Mouse (Mus musculus) cerebellum, adult 2 months (tissue): ENCODE results near the gene Tmcc3. TPM values are rescaled to one million over a fixed set of nuclear protein-coding genes. Genes with fewer than 3 reads are reported as not detected.

Experiments used
- DNase-seq, 2 experiments: peaks; one replicate each; pipeline ENCODE4 v3.0.0; 2021
- H3K27ac ChIP-seq: fragments of 200-500 bp; 2 replicates; pipeline ENCODE4 v1.5.1; 2012; ENCODE audit warnings: low read length, control low read depth, inconsistent platforms; ENCODE audit not compliant: insufficient read depth
- H3K27me3 ChIP-seq: fragments of 200-500 bp; 2 replicates; pipeline ENCODE4 v1.6.1; 2012; ENCODE audit warnings: inconsistent platforms, mild to moderate bottlenecking, low read length, moderate library complexity; ENCODE audit not compliant: control insufficient read depth, insufficient read depth
- H3K4me1 ChIP-seq: fragments of 200-500 bp; 2 replicates; pipeline ENCODE4 v1.6.1; 2011; ENCODE audit warnings: low read length; ENCODE audit not compliant: control insufficient read depth, insufficient read depth
- H3K4me3 ChIP-seq: fragments of 200-500 bp; replicated peaks from 2 replicates; pipeline ENCODE3; 2011; ENCODE audit warnings: mild to moderate bottlenecking, low read depth, low read length, control low read depth; ENCODE audit not compliant: insufficient read depth
- CTCF ChIP-seq: fragments of 200-500 bp; IDR thresholded peaks from 2 replicates; pipeline ENCODE4 v1.5.1; 2011; ENCODE audit warnings: low read depth, mild to moderate bottlenecking, control low read depth, low read length, moderate library complexity, borderline replicate concordance; ENCODE audit not compliant: insufficient read depth
- POLR2A ChIP-seq: fragments of 200-500 bp; IDR thresholded peaks from 2 replicates; pipeline ENCODE4 v1.6.1; 2011; ENCODE audit warnings: low read length, control low read depth, borderline replicate concordance; ENCODE audit not compliant: insufficient read depth
- WGBS: fragments of 180-500 bp; shearing (Covaris S2); methylation state at CpG from one replicate; pipeline ENCODE4 v1.1.7; 2018; 5-methylcytosine and 5-hydroxymethylcytosine counted together
- polyA plus RNA-seq: library from polyadenylated mRNA; depleted of rRNA; stranded (reverse); fragments of >200 nt; gene quantifications from 2 replicates; pipeline ENCODE4 v1.2.3, GENCODE M21; 2012

The Tmcc3 gene
- polyA plus RNA-seq, 1 experiment: 40.1 TPM

DNA sequence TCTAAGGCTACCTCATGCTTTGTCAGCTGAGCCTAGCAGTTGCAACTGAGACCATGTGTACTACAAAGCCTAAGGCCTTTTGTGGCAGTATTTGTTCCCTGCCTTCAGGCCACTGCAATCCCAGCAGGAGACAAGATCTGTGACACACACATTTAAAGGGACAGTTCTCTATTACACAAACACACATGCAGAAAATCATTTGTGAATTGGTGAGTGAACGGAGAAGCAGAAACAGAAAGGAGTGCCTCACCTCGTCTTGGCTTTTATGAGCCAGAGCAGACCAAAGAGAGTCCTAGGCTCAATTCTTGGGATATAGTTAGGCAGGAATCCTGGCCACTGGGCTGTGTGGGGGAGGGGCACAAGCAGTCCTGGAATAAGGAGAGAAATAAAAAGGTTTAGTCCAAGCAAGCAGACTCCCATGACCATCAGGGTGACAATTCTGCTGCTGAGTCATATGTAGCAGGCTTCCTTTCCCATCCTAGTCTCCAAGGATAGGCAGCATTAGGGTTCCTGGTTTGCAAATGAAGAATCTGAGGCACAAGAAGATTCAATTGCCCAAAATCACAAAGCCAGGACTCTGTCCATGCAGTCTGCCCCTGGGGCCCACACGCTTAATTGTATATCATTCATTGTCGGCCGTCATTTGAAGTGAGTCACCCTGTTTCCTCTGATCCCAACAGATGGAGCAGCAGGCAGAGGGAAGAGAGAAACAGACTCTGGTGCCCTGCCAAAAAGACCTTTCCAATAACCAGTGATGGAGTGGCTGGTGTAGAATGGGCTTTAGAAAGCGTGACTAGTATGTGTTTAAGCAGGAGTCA, 16.6 kb upstream of the Tmcc3 start:
- peak overlapping the region; percentile 34; the same call in 1 of the 2 replicates for H3K27ac ChIP-seq
- peaks cover 7% of the 10 kb centered on the region; the same call in 1 of the 2 replicates for H3K4me1 ChIP-seq
- WGBS: 23% methylated on average over 6 of the region's 6 CpGs
- no peak overlapping the region for H3K4me3 ChIP-seq
- H3K27me3 ChIP-seq: no peaks in the 10 kb centered on the region
- peak; percentile 62 to 85 for DNase-seq
- no peak for TF ChIP-seq POLR2A
- no peak for TF ChIP-seq CTCF

DNA sequence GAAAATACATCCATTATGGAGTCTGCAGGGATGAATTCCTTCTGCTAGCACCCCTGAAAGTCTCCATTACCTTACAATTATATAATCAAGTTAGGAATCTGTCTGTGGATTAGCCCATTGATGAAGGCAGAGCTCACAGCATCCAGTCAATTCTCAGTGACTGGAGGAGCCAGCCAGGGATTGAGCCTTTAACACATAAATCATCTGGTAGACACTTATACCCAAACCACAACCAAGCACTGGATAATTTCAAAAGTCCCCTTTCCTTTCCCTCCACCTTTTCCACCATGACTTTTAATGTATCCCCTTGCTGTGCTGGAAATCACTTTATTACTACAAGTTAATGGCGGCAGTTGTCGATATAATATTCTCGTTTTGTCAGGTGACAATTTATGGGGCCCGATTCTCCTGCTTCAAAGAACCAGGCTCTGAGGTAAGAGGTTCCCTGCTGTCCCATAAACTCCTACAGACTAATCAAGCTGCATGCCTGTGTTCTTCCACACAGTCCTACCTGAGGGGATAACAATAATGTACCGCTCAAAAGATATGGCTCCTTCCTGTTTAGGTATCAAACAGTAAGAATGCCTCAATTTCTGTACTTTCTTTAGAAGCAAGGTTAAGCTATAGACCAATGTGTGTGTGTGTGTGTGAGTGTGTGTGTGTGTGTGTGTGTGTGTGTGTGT, 15.7 kb upstream of the Tmcc3 start:
- no peak for DNase-seq
- no peaks in the 10 kb centered on the region for H3K27me3 ChIP-seq
- H3K27ac ChIP-seq: no peak overlapping the region
- H3K4me1 ChIP-seq: peaks cover 7% of the 10 kb centered on the region; the same call in 1 of the 2 replicates
- H3K4me3 ChIP-seq: no peak overlapping the region
- WGBS: 97% methylated on average over 5 of the region's 5 CpGs
- TF ChIP-seq POLR2A (no peak), CTCF (no peak)

DNA sequence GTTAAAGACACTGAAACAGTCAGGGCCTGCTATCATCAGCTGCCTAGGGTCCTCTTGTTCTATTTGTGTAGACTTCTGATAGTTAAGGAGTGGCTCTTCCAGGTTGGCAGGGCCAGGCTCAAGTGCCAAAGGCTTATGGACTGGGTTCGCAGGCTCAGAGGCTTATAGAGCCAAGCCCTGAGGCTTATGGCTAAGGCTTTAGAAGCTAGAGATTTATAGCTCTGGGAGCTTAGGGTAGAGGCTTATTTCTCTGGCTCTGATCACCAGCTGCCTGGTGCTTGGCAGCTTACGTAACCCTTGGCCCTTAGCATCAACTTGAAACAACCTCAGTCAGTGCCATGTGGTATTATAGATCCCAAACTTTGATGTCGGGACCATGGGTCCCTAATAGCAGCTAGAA, 13.3 kb upstream of the Tmcc3 start, which contains the start of gene Gm4792:
TSS of gene Gm4792 (minus strand) at position 233 of the 400 bp plus-strand sequence.
- WGBS: 72% methylated on average over 3 of the region's 3 CpGs
- TF ChIP-seq CTCF (no peak), POLR2A (no peak)
- Histone ChIP-seq H3K4me1 (peaks cover 7% of the 10 kb centered on the region; the same call in 1 of the 2 replicates), H3K27ac (no peak within 1 kb of the TSS), H3K4me3 (no peak within 1 kb of the TSS), H3K27me3 (no peaks in the 10 kb centered on the region)
- DNase-seq: no peak

DNA sequence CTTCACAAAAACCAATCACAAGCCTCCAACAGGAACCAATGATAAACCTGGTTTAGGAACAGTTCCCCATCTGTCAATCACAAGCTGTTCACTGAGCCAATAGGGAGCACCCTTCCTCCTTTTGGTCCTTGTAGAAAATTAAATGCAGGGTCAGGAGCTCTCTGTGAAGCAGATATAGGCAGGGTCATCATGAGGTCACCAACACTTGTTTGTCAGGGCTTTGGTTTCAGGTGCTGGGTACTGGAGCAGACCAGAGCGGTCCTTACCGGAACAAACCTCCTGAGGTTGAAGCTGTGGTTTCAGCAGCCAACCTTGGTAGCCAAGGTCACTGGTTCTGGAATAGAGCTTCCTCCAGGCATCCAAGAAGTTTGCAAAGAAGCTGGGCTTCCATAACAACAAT, 12.4 kb upstream of the Tmcc3 start:
- H3K4me1 ChIP-seq: peaks cover 7% of the 10 kb centered on the region; the same call in 1 of the 2 replicates
- H3K4me3 ChIP-seq: no peak overlapping the region
- no peak for DNase-seq
- TF ChIP-seq CTCF: no peak
- TF ChIP-seq POLR2A: no peak
- no peak overlapping the region for H3K27ac ChIP-seq
- H3K27me3 ChIP-seq: no peaks in the 10 kb centered on the region
- WGBS: 94% methylated on average over 2 of the region's 2 CpGs

DNA sequence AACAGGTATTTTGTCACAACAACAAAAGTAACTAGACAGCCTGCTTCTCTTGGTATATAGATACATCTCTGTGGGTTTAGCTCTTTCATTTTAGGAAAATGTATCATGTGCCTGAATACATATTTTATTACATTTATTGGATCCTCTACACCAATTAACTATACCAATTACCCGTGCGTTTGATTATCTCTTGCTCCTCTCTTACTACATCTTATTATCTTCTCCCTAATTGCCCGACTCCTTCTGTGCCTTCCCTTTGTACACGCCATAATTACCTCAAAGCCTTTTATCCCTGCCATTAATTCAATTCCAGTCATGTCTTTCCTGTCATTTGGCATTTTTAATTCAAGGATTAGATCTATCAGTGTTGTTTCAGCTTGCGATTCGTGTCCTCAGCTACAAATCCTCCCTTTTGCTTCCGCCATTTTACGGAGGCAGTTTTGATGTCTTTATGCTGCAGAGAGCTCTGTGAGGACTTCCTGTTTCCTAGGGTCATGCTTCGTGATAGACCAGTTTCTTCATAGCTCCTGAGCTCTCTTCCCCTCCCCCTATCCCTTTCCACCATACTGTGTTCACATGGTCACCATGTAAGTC, 7.6 kb upstream of the Tmcc3 start:
- TF ChIP-seq POLR2A (no peak), CTCF (no peak)
- Histone ChIP-seq H3K27me3 (no peaks in the 10 kb centered on the region), H3K27ac (no peak overlapping the region), H3K4me3 (no peak overlapping the region), H3K4me1 (no peaks in the 10 kb centered on the region)
- DNase-seq: no peak
- 91% methylated on average over 9 of the region's 9 CpGs for WGBS

DNA sequence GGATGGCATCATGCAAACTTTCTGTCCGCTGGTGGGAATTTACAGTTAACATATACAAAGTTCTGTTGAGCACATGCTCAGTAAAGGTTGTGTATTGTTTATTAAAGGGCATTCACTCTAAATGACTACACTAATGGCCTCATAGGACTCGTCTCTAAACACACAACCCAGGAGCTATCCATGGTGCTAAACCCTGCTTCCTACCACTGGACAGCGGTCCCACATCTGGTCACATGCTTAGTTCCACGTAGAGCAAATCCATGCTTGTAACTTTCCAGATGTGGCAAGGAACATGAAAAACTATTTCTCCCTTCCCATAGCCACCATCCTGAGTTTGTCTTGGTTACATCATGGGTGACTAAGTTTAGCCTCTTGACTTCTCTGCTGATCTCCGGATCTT, 6.2 kb upstream of the Tmcc3 start:
- Histone ChIP-seq H3K27ac (no peak overlapping the region), H3K4me1 (no peaks in the 10 kb centered on the region), H3K4me3 (no peak overlapping the region), H3K27me3 (no peaks in the 10 kb centered on the region)
- no peak for DNase-seq
- TF ChIP-seq CTCF: no peak
- no peak for TF ChIP-seq POLR2A
- WGBS: 73% methylated on average over 5 of the region's 5 CpGs

DNA sequence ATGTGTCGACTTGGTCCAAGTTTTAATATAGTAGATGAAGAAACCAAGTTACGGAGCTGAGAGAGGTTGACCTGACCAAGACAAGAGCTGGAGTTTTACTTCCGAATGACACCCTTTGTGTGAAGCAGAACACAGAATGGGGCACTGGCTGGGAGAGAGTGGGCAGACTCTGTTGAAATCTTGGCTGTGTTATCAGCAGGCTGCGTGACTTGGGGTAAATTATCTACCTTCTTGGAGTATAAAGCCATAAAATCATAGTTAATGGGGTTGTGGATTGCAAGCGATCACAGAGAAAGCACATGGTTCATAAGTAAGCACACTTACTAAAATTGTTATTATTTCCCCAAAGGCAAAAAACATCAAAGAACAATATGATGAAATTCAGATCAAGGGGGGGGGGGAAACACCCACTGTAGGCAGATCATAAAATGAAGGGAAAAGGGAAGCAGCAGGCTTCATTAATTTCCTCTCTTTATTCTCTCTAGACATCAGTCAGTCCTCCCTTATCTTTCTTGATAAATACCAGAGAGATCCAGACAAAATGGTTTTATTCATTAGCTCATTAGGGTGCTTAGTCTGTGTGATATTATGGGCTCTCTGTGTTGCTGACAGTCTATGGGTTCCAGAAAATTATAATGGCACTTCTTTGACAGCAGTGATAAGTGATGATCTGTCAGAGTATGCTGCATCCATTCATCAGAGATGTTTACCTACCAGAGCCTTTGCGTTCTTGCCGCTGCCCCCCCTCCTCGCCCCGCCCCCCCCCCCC, 1.1 kb upstream of the Tmcc3 start:
- Histone ChIP-seq H3K27me3 (no peaks in the 10 kb centered on the region), H3K27ac (no peak overlapping the region), H3K4me1 (no peaks in the 10 kb centered on the region), H3K4me3 (no peak overlapping the region)
- no peak for DNase-seq
- WGBS: 60% methylated on average over 8 of the region's 9 CpGs
- no peak for TF ChIP-seq POLR2A
- TF ChIP-seq CTCF: no peak

DNA sequence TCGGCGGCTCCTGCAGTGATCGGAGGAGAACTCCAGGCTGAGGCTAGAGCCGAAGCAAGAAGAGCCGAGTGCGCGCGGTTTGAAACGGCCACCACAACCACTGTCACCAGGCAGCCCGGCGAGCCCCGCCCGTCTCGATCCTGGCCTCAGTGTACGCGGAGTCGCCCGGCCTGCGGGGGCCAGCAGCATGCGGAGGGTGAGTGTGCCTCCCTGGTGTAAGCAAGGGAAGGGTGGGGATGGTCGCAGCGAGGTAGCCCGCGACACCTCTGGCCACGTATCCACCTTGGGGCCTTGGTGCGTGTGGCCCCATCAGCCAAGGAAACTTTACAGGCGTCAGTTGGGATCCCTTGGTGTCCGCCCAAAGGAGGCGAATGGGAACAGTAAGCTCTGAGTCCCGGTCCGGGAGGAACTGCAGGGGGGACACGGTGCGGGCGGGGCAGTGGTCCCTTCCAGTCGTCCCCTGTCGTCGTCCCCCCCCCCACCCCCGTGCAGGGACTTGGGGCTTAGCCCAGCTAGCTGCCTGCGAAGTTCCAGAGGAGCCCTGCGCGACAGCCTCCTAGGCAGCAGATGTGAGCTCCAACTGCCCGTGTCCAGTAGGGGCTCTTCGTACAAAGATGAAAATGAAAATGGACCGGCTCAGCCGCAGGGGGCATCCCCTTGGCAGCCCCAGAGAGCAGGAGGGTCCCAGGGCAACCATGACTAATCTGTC, 412 bp downstream of the Tmcc3 start:
- no peaks in the 10 kb centered on the region for H3K27me3 ChIP-seq
- H3K4me1 ChIP-seq: no peaks in the 10 kb centered on the region
- WGBS: 1% methylated on average over 45 of the region's 45 CpGs
- no peak for TF ChIP-seq POLR2A
- TF ChIP-seq CTCF: no peak
- DNase-seq: peak; percentile 24 to 33
- H3K4me3 ChIP-seq: peak overlapping the region; percentile 45
- H3K27ac ChIP-seq: no peak overlapping the region
